Mouse (Mus musculus) retina, embryonic 14.5 days (tissue): Measurements from ENCODE around the gene Gemin7.
A peak's percentile ranks its signal among the peaks of the same experiment; 100 is the strongest.
"Not testable (repeated sequence)": the region's sequence is repeated elsewhere in the genome, so short reads cannot be mapped to it uniquely, and the experiment has no call there.

ENCODE experiments used
- DNase-seq: peaks from one replicate; pipeline ENCODE4 v3.0.0-alpha.2; 2015; ENCODE audit warnings: low spot score

The Gemin7 gene

DNA sequence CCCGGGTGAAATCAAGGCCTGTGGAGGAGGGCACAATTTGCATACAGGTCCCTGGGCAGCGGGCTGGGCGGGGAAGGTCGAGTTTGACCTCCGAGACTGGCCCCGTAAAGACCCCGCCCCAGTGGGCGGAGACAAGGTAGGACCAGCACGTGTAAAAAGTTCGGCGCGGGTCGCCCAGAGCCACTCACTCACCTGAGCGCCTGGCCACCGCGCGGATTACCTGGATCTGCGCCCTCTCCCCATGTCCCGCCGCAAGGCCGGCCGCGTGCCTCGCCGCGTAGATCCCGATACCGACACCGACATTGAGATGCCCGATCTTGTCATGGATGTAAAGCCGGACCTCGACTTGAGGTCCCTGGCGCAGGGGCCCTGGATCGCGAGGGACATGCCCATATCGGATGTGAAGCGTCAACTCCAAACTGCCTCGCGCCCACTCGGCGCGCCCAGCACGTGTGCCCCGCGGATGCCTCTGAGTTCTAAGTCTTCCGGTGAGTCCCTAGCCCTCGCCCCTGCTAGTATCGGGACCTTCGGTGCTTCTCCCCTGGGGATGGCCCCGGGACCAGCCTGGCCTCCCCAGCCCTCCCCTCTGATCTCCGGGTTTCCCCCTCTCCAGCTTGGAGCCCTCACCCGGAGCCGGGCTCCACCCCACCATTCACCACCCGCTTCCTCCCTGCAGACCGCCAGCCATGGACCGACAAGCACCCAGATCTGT, at the start of gene Gemin7, which contains the start of gene Zfp296:
Gene Gemin7, minus strand, starts transcription at position 455 of the 712 bp plus-strand sequence.
Gene Zfp296, plus strand, starts transcription at position 147 of the 712 bp plus-strand sequence.
- DNase-seq: no peak

DNA sequence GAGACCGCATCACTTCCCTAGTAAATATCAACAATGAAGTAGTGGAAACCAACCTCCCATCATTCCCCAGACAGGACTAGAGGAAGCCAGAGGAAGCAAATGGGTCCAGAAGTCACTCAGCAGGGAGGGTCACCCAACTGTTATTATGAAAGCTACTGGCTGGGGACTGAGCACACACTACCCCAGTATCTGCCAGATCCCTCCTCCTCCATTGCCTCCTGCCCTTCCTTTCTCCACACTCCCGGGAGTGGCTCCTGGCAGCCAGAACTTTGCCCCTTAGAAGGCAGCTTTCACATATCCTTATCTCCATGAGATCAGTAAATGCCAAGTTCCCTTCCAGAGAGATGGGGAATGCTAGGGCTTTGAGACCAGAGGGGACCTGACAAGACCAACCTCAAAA, 46.0 kb upstream of the Gemin7 start:
- no peak for DNase-seq

DNA sequence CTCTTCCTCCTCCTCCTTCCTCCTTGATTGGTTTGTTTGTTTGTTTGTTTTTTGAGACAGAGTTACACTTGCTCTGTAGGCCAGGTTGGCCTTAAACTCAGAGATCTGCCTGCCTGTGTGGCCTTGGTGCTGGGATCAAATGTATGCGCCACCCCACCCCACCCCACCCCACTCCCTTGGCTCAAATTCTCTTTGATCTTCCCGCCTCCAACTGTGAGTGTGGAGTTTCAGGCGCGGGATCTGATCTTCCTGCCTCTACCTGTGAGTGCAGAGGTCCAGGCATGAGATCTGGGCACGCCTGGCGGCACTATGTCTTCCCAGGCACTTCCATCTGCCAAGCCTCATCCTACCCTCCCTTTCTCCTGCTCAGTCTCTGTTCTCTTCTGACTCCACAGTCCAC, 44.8 kb upstream of the Gemin7 start:
- no peak for DNase-seq

DNA sequence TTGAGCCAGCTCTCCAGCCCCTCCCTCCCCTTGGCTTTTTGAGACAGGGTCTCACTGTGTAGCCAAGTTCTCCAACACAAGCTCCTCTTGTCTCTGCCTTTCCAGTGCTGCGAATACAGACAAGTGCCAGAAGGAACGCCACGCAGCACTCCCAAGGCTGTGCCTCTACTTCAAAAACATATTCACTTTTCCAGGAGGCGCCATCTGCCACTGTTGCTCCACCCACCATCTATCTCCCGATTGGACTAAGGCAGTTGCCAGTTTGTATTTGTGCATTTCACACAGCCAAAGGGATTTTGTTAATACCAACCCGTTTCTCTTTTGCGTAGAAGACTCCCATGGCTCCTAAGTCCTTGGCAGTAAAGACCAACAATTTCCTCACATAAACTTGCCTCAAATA, 43.4 kb upstream of the Gemin7 start:
- no peak for DNase-seq

DNA sequence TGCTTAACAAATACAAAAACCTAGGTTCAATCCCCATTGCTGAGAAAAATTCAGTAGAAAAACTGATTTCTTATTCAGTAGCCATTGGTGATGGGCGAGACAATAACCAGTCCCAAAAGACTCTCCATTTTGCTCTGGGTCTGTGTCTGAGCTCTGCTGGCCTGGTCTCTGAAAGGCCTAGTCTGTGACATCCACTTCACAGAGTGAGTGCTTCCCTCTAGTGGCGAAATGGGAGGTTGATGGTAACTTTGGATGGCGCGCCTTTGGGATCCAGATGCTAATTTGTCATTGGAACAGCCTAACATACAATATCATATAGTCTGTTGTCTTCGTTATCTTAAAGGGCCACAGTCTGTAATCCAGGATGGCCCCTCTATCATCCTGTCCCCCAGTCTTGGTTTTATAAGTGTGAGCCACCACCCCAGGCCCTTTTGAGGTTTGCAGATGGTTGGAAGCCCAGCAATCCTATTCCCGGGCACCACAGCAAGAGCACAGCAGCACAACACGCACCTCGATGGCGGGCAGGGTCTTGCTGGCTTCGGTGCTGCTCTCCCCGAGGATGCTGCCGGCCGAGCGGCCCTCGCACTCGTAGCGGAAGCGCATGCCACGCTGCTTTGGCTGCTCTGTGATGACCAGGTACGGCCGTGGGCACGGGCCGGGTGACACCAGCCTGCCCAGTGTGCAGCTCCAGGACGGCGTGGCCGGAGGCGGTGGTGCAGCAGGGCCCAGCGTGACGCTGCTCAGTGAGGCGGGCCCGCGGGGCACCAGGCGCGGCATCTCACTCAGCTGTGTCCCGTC, 41.8 kb upstream of the Gemin7 start:
- DNase-seq: peak; percentile 93

DNA sequence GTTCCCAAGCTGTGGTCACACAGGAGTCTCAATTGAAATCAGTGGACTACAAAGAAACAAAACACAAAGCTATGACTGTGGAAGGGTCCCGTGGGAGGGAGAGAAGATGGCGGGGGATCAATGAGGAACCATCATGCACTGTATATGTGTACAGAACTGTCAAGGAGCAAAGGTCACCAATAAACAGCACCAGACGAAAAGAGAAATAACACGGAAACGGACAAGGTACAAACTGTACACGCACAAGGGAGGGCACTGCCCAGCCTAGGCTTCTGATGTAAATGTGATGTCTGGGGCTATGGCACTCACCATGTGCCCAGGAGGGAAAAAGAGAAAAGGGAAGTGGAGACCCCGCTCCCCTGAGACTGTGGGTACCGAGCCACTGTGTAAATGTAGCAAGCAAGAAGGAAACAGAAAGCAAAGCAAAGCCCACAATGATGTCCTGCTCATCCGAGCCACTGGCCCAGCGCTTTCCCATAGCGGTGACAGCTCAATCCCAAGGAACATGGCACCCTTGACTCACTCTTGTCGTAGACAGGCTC, 37.7 kb upstream of the Gemin7 start:
- no peak for DNase-seq

DNA sequence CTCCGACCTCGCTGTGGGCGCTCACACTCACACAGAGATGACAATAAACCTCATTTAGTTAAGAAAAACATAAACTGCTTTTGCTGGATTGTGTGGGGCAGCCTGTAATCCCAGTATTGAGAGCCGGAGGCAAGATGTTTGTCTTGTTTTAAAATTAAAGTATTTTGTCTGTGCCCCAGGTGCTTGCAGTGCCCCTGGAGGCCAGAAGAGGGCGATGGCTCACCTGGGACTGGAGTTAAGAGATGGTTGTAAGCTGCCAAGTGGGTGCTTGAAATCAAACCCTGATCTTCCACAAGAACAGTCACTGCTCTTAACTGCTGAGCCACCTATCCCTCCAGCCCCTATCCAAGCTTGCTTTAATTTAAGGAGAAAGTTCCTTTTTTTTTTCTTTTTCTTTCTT, 33.6 kb upstream of the Gemin7 start:
- no peak for DNase-seq

DNA sequence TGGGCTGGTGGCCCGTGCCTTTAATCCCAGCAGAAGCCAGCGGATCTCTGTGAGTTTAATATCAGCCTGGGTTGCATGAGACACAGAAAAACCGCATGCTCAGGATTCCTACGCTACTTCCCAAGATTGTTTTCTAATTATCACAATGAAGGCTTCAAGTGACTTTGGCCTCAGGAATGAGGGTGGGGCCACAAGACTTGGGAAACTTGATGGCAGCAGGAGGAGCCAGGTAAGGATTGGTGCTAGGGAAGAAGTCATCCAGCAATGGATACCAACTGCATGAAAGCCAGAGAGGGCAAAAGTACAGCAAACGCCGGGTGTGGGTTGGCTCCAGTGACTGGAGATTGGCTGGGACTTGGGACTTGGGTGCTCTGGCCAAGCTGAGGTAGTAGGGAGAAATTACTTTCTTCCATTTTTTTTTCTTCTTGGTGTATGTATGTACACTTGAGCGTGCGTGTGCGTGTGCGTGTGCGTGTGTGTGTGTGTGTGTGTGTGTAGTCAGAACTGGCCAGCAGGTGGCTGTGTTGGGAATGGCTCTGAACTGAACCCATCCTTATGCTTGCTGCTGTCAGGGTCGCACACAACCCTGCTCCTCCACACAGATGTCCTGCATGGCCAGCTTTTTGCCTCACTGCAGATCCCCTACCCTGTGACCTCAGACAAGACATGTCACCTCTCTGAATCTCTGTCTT, 32.4 kb upstream of the Gemin7 start:
- no peak for DNase-seq

DNA sequence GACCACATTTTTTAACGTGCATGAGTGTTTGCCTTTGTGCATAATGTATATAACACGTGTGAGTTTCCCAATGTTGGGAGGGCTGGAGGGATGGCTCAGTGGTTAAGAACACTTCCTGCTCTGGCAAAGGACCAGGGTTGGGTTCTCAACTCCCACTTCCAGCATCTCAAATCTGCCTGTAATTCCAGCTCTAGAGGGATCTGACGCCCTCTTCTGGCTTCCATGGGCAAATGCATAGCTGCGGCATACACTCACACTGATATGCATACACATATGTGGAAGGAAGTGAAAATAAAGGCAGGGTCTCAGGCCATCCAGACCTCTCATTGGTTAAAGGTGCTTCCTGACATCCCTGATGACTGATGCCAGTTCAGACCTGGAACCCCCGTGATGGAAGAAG, 29.9 kb upstream of the Gemin7 start:
- no peak for DNase-seq

DNA sequence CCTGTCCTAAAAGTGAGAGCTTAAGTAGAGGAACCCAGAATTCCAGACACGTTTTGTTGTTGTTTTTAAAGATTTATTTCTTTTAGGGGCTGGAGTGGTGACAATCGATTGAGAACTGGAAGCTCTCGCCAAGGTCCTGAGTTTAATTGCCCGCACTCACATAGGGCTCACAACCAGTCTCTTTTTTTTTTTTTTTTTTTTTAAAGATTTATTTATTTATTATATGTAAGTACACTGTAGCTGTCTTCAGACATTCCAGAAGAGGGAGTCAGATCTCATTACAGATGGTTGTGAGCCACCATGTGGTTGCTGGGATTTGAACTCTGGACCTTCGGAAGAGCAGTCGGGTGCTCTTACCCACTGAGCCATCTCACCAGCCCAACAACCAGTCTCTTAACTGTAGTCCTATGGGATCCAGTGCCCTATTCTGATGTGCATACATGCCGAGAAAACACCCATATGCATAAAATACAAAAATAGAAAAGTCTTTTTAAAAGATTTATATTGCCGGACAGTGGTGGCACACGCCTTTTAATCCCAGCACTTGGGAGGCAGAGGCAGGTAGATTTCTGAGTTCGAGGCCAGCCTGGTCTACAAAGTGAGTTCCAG, 27.3 kb upstream of the Gemin7 start:
- DNase-seq: not testable (repeated sequence)

DNA sequence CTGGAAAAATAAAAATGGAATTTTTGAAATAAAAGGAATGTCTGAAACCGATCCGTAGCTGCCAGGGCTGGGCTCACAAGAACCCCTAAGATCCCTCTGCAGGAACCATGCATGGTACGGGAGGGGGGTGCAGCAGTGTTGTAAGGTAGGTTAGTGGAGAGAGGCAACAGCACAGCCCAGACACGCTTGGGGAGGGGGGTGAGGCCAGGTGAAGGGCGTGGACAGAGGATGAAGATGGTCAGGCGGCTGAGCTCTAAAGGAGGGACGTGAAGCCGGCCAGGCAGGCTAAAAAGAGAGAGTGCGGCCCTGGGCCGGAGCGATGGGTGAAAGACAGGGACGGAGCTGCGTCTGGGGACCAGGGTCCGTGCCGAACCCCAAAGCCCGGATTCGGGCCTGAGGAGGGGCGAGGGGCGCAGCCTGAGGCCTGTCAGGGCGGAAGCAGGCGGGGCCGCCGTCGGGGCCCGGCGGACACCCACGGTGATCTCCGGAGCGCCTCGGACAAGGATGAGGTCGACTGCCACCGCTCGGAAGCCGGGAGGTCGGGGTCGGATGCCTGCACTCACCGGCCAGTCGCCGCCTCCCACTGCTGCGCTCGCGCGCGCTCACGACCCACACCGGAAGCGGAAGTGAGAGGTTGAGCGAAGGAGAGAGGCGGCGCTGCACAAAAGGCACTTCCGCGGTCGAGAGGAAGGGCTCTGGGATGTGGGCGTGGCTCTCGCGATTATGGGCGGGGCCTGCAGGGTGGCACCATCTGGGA, 26.6 kb upstream of the Gemin7 start, which contains the start of gene Clasrp:
Gene Clasrp, minus strand, starts transcription at position 638 of the 757 bp plus-strand sequence.
- peak; percentile 96 for DNase-seq

DNA sequence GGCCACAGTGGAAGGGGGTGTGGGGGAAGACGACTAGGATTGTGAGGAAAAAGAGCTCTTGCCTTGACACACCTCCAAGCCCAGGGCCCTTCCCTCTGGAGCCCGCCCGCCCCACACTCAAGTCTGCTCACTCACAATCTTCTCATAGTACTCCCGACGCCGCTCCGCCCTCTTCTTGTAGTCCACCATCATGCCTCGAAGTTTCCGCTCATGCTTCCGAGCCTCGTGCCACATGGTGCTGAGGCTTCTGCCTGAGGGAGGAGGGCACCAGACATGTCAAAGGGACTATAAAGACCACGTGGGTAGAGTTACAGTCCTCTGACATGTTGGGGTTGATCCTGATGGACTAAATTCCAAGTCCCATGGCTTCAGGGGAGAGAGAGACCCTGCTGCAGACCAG, 25.7 kb upstream of the Gemin7 start:
- no peak for DNase-seq

DNA sequence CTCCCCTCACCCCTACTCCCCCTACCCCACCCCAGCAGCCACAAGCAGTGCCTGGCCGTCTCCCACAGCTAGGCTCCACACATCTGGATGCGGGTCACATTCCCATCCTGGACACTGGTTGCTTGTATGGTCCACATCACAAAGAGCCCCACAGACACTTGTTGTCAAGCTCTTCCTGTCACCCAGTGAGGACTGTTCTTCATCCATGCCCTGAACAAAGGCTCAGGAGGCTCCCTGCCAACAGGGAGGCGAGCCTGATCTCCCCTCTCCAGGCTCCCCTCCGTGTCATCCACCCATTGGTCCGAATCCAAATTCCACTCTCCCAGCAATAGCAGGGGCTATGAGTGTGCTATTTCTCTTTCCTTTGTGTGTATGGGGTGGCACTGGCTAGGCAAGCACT, 23.2 kb upstream of the Gemin7 start:
- no peak for DNase-seq

DNA sequence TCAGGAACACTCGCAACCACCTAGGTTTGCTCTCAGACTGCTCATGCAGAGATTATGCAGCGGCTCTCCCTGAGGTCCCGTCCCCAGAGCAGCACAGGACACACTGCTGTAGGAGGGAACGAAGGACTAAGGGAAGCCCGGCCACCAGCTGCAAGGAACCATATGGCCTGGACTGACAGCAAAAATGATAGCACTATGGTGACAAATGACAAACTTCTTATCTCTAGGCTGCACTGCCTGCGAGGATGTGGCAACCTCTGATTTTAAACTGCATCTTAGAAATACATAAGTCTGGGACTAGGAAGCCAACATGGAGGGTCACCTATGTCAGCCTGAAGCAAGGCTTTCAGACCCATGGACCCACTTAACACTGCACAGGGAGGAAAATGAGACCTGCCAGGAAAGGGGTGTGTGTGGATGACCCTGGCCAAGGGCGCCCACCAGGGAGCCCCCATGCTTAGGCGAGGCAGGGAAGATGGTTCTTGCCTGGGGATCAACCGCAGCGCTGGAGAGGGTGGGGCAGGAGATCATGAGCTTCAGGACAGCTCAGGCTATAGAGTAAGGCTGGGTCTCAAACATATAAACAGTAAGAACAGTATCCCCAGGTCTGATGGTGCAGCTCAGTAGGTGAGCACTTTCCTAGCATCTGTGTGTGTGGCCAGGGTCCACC, 15.8 kb upstream of the Gemin7 start:
- no peak for DNase-seq

DNA sequence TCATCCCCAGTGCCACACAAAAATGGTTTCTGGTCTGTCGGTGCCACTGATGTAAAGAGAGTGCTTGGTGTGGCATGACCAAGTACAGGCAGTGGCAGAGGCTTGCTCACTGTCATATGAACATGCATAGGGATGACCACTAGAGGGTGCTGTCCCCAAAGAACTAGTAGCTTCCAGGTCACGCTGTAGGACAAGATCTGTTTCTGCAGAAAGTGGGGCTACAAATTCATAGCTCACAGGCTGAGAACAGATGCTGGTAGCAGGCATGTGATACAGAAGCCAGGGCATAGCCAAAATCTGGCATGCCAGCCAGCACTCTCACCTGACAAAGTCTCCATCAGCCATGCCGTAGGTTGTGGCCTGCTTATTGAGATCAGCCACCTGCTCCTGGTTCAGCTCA, 12.5 kb upstream of the Gemin7 start:
- peak; percentile 95 for DNase-seq

DNA sequence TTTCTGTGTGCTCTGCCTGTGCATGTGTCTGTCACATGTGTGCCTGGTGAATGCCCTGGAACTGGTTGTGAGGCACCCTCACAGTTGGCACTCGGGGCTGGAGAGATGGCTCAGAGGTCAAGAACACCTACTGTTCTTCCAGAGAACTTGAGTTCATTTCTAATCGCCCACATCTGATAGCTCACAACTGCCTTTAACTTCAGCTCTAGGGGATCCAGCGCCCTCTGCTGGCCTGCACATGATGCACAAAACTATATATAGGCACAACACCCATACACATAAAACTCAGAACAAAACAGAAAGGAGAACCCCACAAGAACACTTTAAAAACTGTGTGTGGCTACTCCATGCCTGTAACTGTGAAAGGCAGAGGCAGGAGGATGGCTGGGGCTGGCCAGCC, 11.8 kb upstream of the Gemin7 start:
- DNase-seq: peak; percentile 60

DNA sequence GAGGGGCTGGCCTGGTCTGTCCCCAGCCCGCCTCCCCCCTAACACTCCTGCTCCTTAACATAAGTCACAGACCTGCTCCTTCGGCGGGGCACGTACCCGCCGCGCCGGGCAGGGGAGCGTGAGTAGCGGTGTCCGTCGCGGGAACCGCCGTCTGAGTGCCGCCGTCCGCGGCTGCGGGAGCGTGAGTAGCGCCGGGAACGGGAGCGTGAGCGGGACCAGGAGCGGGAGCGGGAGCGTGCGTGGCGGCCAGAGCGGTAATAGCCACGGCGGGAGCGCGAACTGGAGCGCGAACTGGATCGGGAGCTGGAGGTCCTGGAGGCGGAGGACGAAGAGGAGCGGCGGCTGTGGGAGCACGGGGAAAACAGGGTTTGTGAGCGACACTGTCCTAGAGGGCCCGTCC, 8.9 kb upstream of the Gemin7 start:
- DNase-seq: no peak

DNA sequence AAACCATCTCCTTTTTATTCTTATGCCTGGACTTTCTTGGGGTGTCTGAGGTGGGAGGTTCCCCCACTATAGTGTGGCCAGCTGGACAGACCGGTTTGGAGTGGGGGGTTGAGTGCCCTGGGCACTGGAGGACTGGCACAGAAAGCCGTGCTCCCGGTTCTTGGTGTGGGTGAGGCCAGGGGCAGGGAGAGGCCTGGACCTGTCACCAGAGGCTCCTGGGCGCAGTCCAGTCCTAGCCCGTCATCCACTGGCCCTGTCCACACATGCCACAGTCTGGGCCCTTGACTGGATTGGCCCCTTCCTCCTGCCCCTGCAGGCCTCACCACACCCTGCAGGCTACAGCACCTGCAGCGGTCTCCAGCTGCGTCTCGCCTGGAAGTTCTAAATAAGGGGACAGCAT, 3.2 kb upstream of the Gemin7 start:
- DNase-seq: no peak

DNA sequence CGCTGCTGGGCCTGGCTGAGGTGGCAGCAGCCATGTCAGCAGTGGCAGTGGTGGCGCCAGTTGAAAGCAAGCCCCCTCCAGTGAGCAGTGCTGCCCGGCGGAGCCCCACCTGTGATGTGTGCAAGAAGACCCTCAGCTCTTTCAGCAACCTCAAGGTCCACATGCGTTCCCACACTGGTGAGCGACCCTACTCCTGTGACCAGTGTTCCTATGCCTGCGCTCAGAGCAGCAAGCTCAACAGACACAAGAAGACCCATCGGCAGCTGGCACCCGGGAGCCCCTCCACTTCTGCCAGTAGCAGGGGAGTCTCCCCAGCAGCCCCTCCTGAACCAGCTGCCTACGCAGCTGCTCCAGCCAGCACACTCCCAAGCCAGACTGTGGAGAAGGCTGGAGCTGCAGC, 2.4 kb upstream of the Gemin7 start:
- DNase-seq: no peak

DNA sequence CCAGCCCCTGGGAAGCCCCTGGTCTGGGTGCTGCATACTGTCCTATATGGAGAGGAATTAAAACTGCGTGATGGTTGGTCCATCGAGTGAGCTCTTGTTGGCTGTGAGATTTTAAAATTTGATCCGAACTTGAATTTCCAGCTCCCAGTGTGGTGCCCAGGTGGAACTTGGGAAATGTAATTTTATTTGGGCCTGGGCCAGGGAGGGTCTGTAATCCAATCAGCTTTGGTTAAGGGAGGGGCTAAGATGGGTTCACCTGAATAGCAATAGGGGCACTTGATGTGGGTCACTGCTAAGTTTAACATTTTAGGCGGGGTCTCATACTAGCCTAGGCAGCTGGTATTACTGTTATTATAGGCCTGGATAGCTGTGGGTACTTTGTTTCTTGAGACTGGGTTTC, 1.0 kb upstream of the Gemin7 start:
- no peak for DNase-seq

DNA sequence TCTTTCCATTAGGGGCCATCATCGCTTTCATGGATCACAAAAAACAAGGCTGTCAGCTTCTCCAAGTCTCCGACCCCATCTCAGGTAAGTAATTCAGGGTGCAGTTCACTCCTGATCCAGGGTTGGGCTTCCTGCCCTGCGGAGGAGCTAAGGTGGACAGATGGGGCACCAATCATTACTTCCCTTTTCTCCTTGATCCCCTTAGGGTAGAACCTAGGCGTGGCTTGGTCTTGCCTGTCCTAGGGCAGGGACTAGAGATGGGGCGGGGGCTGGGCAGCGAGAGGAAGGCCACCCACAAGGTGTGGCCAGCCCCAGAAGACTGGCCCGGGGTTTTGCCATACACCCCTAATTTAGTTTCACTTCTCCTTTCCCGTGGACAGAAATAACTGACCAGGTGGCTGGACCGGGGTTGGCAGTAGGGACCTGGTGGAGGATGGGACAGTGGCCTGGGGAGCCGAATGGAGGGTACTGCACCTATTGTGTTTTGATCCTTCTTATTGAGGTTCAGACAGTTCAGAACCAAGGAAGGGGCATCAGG, 551 bp upstream of the Gemin7 start:
- no peak for DNase-seq
